Mouse (Mus musculus): ENCODE measurements around the gene Insm2.

- no peak for TF ChIP-seq USF1 (IDR thresholded peaks at IDR 0.05; ENCODE audit: low read depth)
- TF ChIP-seq CTCF (IDR thresholded peaks at IDR 0.05; ENCODE audit: control insufficient read depth, insufficient read depth, insufficient read length), result no peak
- no peak for TF ChIP-seq MYOG (IDR thresholded peaks at IDR 0.05; ENCODE audit: control insufficient read depth, extremely low read depth, insufficient read length)
- TF ChIP-seq MYOD1 (IDR thresholded peaks at IDR 0.05; ENCODE audit: control insufficient read depth, insufficient read length, low read depth), result no peak
Measured at GRCm38 (mm10) chr12:55564187-55564963, 34.9 kb upstream of the Insm2 start.
